Mouse (Mus musculus): ENCODE data around the gene Hmga2.
"Not testable (repeated sequence)": the region's sequence is repeated elsewhere in the genome, so short reads cannot be mapped to it uniquely, and the experiment has no call there.

The Hmga2 gene

DNA sequence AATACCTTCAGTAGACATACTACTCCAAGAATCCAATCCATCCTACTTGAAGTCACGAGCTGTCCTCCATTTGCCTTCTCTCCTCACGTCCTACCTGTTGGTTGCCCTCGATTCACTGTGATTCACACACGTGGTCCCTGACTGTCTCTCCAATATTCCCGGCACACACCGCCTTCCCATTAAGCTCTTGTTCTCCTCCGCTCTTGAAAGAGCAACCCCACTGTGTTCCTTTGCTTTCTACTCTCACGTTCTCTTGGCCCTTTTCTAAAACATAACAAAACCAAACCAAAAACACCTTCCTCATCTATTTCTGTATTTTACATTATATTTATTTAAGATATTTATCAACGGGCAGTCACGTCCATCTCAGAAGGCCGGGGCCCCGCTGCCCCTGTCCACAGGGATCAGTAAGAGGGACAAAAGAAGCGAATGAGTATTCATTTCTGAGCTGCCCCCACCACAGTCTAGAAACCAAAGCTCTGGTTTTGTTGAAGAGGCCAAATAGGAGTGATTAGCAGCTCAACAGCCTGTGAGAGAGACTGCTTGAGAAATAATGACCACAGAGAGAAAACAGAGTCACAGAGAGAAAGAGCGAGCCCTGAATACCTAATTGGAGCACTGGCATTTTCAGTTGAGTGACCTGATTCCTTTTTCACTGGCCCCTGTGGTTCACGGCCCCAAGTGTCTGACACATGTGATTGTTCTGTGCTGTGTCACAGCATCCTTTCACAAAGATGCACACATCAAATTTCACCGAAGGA, 131.5 kb downstream of the Hmga2 start:
- DNase-seq (ENCODE audit: low spot score), result no peak

DNA sequence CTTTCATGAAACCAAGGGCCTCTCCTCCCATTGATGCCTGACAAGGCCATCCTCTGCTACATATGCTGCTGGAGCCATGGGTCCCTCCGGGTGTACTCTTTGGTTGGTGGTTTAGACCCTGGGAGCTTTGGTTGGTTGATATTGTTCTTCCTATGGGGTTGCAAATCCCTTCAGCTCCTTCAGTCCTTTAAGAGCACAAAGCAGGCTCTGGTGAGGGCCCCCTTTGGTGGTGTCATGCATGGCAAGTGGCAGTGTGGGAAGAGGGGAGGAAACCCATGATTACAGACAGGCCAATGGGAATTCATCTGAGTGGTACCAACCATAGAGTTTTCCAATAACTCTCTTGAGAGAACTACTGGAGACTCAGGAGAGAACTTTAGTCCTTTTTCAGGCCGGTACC, 136.4 kb downstream of the Hmga2 start:
- DNase-seq (ENCODE audit: low spot score), result not testable (repeated sequence)

DNA sequence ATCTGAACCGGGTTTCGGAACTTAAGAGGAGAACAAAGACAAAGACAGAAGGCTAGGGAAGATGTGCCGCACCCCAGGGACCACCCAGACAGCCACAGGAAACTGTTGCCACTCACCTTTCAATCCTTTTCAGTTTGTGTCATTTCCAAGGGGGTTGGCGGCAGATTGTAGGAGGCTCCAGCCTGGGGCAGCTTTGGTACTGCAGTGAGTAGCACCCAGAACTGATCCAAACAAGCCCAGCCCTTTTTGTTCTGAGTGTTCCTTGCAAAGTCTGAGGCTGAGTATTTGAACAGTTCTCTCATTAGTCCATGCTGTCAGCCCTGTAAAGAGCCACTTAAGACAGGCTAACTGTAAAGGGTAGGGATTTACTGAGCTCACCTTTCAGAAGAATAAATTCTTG, 136.9 kb downstream of the Hmga2 start:
- no peak for DNase-seq (ENCODE audit: low spot score)

DNA sequence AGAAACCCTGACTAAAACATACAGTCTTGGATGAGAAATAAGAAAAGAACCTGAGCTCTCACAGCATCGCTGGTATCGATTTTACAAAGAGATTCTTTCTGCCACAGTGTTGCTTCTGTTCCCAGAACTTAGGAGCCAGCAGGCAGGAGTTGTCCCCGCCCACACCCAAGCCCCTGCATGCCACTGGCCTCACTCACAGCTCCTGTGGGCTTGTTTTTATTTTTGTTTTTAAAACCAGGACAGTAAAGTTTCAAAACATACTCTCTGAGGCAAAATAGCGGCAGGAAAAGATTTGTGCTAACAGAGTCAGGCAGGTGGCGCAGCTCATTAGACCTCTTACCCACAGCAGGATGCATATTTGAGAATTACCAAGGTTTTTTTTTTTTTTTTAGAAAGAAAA, 137.4 kb downstream of the Hmga2 start:
- DNase-seq (ENCODE audit: low spot score), result no peak

DNA sequence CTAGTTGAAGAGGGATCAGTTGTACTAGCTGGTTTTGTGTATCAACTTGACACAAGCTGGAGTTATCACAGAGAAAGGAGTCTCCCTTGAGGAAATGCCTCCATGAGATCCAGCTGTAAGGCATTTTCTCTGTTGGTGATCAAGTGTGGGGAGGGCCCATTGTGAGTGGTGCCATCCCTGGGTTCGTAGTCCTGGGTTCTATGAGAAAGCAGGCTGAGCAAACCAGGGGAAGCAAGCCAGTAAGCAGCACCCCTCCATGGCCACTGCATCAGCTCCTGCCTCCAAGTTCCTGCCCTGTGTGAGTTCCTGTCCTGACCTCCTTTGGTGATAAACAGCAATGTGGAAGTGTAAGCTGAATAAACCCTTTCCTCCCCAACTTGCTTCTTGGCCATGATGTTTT, 137.8 kb downstream of the Hmga2 start:
- not testable (repeated sequence) for DNase-seq (ENCODE audit: low spot score)

DNA sequence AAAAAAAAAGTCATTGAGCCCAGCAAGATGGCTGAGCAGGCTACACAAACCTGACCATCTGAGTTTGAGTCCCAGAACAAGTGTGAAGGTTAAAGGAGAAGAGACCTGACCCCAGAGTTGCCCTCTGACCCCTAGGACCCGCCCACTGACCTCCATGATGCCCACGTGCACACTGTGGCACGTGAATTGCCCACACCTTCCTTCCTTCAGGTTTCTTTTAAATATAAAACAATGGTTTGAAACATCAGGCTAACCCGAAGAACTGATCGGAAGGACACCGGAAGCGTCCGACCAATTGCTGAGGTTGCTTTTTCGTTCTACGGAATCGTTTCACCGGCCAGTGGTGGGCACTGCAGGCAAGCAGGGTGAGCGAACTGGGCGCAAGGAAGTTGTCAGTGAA, 148.3 kb downstream of the Hmga2 start:
- no peak for DNase-seq (ENCODE audit: low spot score)

DNA sequence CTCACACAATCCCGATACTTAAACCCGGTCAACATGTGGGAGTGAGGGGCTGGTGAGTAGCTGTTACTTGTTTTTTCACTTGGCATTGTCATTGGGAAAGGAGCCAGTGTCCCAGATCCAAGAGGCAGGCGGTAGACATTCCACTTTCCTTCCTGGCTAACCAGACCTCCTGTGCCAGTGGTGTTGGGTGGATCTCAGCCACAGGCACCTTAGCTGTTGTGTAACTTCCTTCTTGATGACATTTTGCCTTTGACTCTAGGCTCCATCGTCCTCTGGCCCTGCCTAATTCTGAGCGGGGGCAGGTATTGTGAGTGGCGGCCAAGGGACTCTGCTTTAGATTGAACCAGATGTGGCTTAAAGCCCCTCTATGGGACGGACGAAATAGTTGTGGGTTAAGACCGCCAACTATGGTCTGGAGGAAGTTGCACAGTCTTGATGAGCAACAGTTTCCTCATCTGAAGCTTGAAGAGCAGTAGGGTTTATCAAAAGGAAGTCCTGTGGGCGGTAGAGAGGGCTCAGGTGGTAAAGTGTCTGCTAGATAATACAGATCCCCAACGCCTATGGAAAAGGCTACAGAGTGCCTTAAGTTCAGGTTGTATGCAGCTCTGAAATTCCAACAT, 152.6 kb downstream of the Hmga2 start:
- no peak for DNase-seq (ENCODE audit: low spot score)

DNA sequence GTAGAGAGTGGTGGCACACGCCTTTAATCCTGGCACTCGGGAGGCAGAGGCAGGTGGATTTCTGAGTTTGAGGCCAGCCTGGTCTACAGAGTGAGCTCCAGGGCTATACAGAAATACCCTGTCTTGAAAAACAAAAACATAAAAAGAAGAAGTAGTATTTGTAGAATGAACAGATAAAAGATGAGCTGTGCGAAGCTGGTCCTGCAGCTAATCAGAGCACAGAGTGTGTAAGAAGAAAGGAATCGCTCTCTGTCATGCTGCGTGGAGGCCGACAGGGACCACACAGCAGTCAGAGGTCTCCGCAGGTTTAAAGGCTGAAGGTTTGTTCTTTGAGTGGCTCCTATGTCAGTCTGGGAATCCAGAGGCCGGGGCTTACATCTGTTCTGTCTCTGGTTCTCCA, 153.5 kb downstream of the Hmga2 start:
- no peak for DNase-seq (ENCODE audit: low spot score)

DNA sequence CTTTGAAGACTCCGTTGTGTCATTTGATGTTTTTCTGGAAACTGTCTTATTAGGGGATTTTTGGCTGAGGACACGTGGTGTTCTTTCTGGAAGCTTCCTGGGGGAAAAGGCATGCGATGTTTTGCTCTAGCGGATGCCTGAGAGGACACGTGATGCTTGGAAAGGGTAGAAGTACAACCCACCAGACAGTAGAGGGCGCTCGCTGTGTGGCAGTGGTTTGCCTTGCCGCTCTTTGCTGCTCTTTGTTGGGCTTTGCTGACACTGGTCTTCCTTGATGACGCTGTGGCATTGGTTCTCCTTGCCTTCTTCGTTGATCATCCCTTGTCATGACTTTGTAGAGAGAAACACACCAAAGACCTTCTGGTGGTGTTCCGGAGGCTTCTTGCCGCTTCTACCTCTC, 156.7 kb downstream of the Hmga2 start:
- DNase-seq (ENCODE audit: low spot score), result no peak

Measured in yolk sac, embryonic 10.5 days (tissue).